Mouse (Mus musculus) testis, adult 2 months (tissue): ENCODE data around the gene 4933428G20Rik. TPM values are rescaled to one million over a fixed set of nuclear protein-coding genes. Genes with fewer than 3 reads are reported as not detected.

Experiments used
- H3K27ac ChIP-seq: fragments of 200-500 bp; 2 replicates; pipeline ENCODE4 v1.5.1; 2012; ENCODE audit warnings: low read depth, low read length; ENCODE audit not compliant: control insufficient read depth, insufficient read depth
- H3K27me3 ChIP-seq: fragments of 200-500 bp; 2 replicates; pipeline ENCODE4 v1.6.1; 2012; ENCODE audit warnings: mild to moderate bottlenecking, low read length, moderate library complexity; ENCODE audit not compliant: control insufficient read depth, insufficient read depth
- H3K36me3 ChIP-seq: fragments of 200-500 bp; 2 replicates; pipeline ENCODE4 v1.6.1; 2012; ENCODE audit warnings: mild to moderate bottlenecking, low read length; ENCODE audit not compliant: control insufficient read depth, insufficient read depth
- H3K4me1 ChIP-seq: fragments of 200-500 bp; 2 replicates; pipeline ENCODE4 v1.6.1; 2012; ENCODE audit warnings: low read length; ENCODE audit not compliant: control insufficient read depth, insufficient read depth
- H3K4me3 ChIP-seq: fragments of 200-500 bp; 2 replicates; pipeline ENCODE4 v1.5.1; 2012; ENCODE audit warnings: low read depth, mild to moderate bottlenecking, low read length, moderate library complexity, mixed read lengths; ENCODE audit not compliant: control insufficient read depth
- CTCF ChIP-seq: fragments of 200-500 bp; IDR thresholded peaks from 2 replicates; pipeline ENCODE4 v1.5.1; 2012; ENCODE audit warnings: low read depth, mild to moderate bottlenecking, inconsistent platforms, low read length, moderate library complexity; ENCODE audit not compliant: control insufficient read depth, insufficient read depth, insufficient replicate concordance
- POLR2A ChIP-seq: fragments of 200-500 bp; IDR thresholded peaks from 2 replicates; pipeline ENCODE4 v1.6.1; 2012; ENCODE audit warnings: low read depth, mild to moderate bottlenecking, inconsistent platforms, low read length, moderate library complexity; ENCODE audit not compliant: control insufficient read depth
- polyA plus RNA-seq: library from polyadenylated mRNA; depleted of rRNA; stranded (reverse); fragments of >200 nt; gene quantifications from 2 replicates; pipeline ENCODE4 v1.2.3, GENCODE M21; 2012

4933428G20Rik gene
- polyA plus RNA-seq, 1 experiment = 28.7 TPM

- Histone ChIP-seq H3K4me1 (peaks cover 16% of the 10 kb centered on the region), H3K27ac (no peak overlapping the region), H3K4me3 (no peak overlapping the region), H3K36me3 (no peaks in the 10 kb centered on the region), H3K27me3 (no peaks in the 10 kb centered on the region; the same call in 1 of the 2 replicates)
- TF ChIP-seq CTCF (no peak), POLR2A (no peak)
Observed at GRCm38 (mm10) chr11:97543181-97543733, 43.1 kb upstream of the 4933428G20Rik start.

DNA sequence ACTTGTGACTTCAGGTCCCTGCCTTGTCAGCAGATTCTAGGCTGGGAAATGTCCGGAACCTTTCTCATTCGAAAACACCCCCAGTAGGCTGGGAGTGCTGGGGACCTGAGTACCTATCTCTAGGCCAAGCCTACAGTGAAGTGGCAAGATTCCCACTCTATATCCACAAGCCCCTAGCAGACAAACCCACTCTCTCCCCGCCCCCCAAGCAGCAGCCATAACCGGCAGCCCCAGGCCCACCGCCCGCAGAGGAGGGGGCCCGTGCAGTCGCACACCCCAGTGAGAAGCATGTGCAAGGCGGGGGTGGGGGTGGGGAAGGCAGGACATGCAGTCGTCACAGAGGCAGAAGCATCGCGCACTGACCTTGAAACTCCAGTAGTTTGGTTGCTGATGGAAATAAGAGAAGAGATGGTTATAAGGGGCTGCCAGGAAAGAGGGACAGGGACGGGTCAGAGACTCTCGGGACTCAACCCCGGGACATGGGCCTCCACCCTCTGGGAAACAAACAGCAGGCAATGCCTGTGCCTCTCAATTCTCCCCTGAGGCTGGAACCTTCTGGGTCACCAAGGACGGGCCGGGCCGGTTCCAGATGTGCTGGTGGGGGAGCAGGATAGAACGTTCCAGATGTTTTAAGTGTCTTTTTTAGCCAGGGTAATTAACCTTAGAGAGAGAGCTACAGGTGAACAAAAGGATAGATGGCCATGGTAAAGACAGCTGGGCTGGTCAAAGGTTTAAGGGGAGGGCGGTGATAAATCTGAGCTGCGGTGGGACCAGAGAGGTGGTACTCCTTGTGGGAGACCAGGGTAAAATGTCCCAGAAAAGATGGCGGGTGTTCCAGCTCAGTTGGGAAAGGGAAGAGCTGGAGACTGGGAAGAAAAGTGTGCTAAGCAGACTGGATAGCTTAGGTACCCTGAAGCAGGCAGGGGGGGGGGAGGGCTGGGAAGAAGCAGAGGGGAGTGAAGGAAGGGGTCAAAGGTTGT is 42.3 kb upstream of the 4933428G20Rik start:
- H3K4me3 ChIP-seq = no peak overlapping the region
- TF ChIP-seq POLR2A (no peak), CTCF (no peak)

GRCm38 (mm10) chr11:97540604-97541003 is 40.5 kb upstream of the 4933428G20Rik start:
- H3K27me3 ChIP-seq = peaks cover 2% of the 10 kb centered on the region; the same call in 1 of the 2 replicates
- TF ChIP-seq CTCF (no peak), POLR2A (no peak)
- H3K36me3 ChIP-seq = no peaks in the 10 kb centered on the region

More for the DNA sequence above, 42.3 kb upstream of the 4933428G20Rik start:
- no peaks in the 10 kb centered on the region for H3K36me3 ChIP-seq
- no peaks in the 10 kb centered on the region for H3K27me3 ChIP-seq
- no peak overlapping the region for H3K27ac ChIP-seq
- peaks cover 12% of the 10 kb centered on the region for H3K4me1 ChIP-seq

GRCm38 (mm10) chr11:97540136-97540535 is 40.0 kb upstream of the 4933428G20Rik start:
- Histone ChIP-seq H3K27ac (no peak overlapping the region), H3K27me3 (peaks cover 2% of the 10 kb centered on the region; the same call in 1 of the 2 replicates), H3K4me1 (peaks cover 3% of the 10 kb centered on the region; the same call in 1 of the 2 replicates), H3K4me3 (peak overlapping the region; percentile 66), H3K36me3 (no peaks in the 10 kb centered on the region)
- TF ChIP-seq POLR2A (no peak), CTCF (no peak)

More at GRCm38 (mm10) chr11:97540604-97541003, 40.5 kb upstream of the 4933428G20Rik start:
- no peak overlapping the region for H3K27ac ChIP-seq
- peaks cover 3% of the 10 kb centered on the region; the same call in 1 of the 2 replicates for H3K4me1 ChIP-seq
- peak overlapping the region; percentile 62 for H3K4me3 ChIP-seq

GRCm38 (mm10) chr11:97539622-97540021 is 39.5 kb upstream of the 4933428G20Rik start:
- Histone ChIP-seq H3K4me1 (peaks cover 7% of the 10 kb centered on the region), H3K27ac (no peak overlapping the region), H3K36me3 (no peaks in the 10 kb centered on the region), H3K4me3 (peak overlapping the region; percentile 80), H3K27me3 (peaks cover 2% of the 10 kb centered on the region; the same call in 1 of the 2 replicates)
- TF ChIP-seq CTCF (no peak), POLR2A (peak; percentile 10; the same call in 1 of the 2 replicates)

- Histone ChIP-seq H3K4me1 (peaks cover 10% of the 10 kb centered on the region), H3K27me3 (peaks cover 2% of the 10 kb centered on the region)
Observed at GRCm38 (mm10) chr11:97537580-97538089, 37.5 kb upstream of the 4933428G20Rik start.

More at GRCm38 (mm10) chr11:97537580-97538089, 37.5 kb upstream of the 4933428G20Rik start:
- Histone ChIP-seq H3K27ac (no peak overlapping the region), H3K36me3 (no peaks in the 10 kb centered on the region), H3K4me3 (peak overlapping the region; percentile 35)
- no peak for TF ChIP-seq POLR2A
- no peak for TF ChIP-seq CTCF
